Mouse (Mus musculus): ENCODE measurements at regions not wholly inside any gene's neighbourhood (a gene's known extent, or its start where the extent isn't known, plus 50 kb on each side); places are given as distances from the start of the nearest gene placed in this dataset.

- no peaks in the 10 kb centered on the region for H3K9me3 ChIP-seq (replicated peaks; ENCODE audit: control insufficient read depth, low read length)
- H3K4me3 ChIP-seq (ENCODE audit: low read depth, low read length) = no peak overlapping the region
- H3K36me3 ChIP-seq (replicated peaks; ENCODE audit: control insufficient read depth, insufficient read depth, low read depth, low read length) = no peaks in the 10 kb centered on the region
- 82% methylated on average over 4 of the region's 4 CpGs for WGBS
- no peak overlapping the region for H3K27ac ChIP-seq (replicated peaks; ENCODE audit: low read depth, low read length)
- ATAC-seq (replicated peaks; ENCODE audit: insufficient number of reproducible peaks, low FRiP score, low TSS enrichment, low read depth) = no peak
- no peak for DNase-seq (ENCODE audit: low spot score)
- no peak overlapping the region for H3K4me2 ChIP-seq (ENCODE audit: low read depth, low read length)
- no peaks in the 10 kb centered on the region for H3K4me1 ChIP-seq (ENCODE audit: control insufficient read depth, insufficient read depth, low read length)
- H3K9ac ChIP-seq (replicated peaks; ENCODE audit: low read length) = no peak overlapping the region
- H3K27me3 ChIP-seq (ENCODE audit: control insufficient read depth, insufficient read depth, low read length) = no peaks in the 10 kb centered on the region
Observed at GRCm38 (mm10) chr5:42364116-42364515, 296.4 kb downstream of the Gm16223 start.

GRCm38 (mm10) chr5:42387959-42388358, 320.2 kb downstream of the Gm16223 start:
- no peaks in the 10 kb centered on the region for H3K4me1 ChIP-seq (ENCODE audit: control insufficient read depth, insufficient read depth, low read length)
- H3K9ac ChIP-seq (replicated peaks; ENCODE audit: low read length) = no peak overlapping the region
- no peak overlapping the region for H3K4me3 ChIP-seq (ENCODE audit: low read depth, low read length)
- no peak overlapping the region for H3K27ac ChIP-seq (replicated peaks; ENCODE audit: low read depth, low read length)
- H3K4me2 ChIP-seq (ENCODE audit: low read depth, low read length) = no peak overlapping the region
- DNase-seq (ENCODE audit: low spot score) (no peak), ATAC-seq (replicated peaks; ENCODE audit: insufficient number of reproducible peaks, low FRiP score, low TSS enrichment, low read depth) (no peak)
- H3K36me3 ChIP-seq (replicated peaks; ENCODE audit: control insufficient read depth, insufficient read depth, low read depth, low read length) = no peaks in the 10 kb centered on the region
- no peaks in the 10 kb centered on the region for H3K9me3 ChIP-seq (replicated peaks; ENCODE audit: control insufficient read depth, low read length)
- 77% methylated on average over 1 of the region's 1 CpGs for WGBS
- no peaks in the 10 kb centered on the region for H3K27me3 ChIP-seq (ENCODE audit: control insufficient read depth, insufficient read depth, low read length)

GRCm38 (mm10) chr5:42396695-42397094, 328.9 kb downstream of the Gm16223 start:
- DNase-seq (ENCODE audit: low spot score) (no peak), ATAC-seq (replicated peaks; ENCODE audit: insufficient number of reproducible peaks, low FRiP score, low TSS enrichment, low read depth) (no peak)
- no peaks in the 10 kb centered on the region for H3K27me3 ChIP-seq (ENCODE audit: control insufficient read depth, insufficient read depth, low read length)
- no peak overlapping the region for H3K9ac ChIP-seq (replicated peaks; ENCODE audit: low read length)
- no peak overlapping the region for H3K4me3 ChIP-seq (ENCODE audit: low read depth, low read length)
- no peak overlapping the region for H3K4me2 ChIP-seq (ENCODE audit: low read depth, low read length)
- H3K36me3 ChIP-seq (replicated peaks; ENCODE audit: control insufficient read depth, insufficient read depth, low read depth, low read length) = no peaks in the 10 kb centered on the region
- no peaks in the 10 kb centered on the region for H3K9me3 ChIP-seq (replicated peaks; ENCODE audit: control insufficient read depth, low read length)
- no peak overlapping the region for H3K27ac ChIP-seq (replicated peaks; ENCODE audit: low read depth, low read length)
- H3K4me1 ChIP-seq (ENCODE audit: control insufficient read depth, insufficient read depth, low read length) = no peaks in the 10 kb centered on the region

GRCm38 (mm10) chr5:42409981-42410380, 342.2 kb downstream of the Gm16223 start:
- Histone ChIP-seq H3K4me3 (ENCODE audit: low read depth, low read length) (no peak overlapping the region), H3K9ac (replicated peaks; ENCODE audit: low read length) (no peak overlapping the region), H3K4me2 (ENCODE audit: low read depth, low read length) (no peak overlapping the region), H3K27ac (replicated peaks; ENCODE audit: low read depth, low read length) (no peak overlapping the region), H3K27me3 (ENCODE audit: control insufficient read depth, insufficient read depth, low read length) (no peaks in the 10 kb centered on the region), H3K4me1 (ENCODE audit: control insufficient read depth, insufficient read depth, low read length) (no peaks in the 10 kb centered on the region), H3K9me3 (replicated peaks; ENCODE audit: control insufficient read depth, low read length) (no peaks in the 10 kb centered on the region), H3K36me3 (replicated peaks; ENCODE audit: control insufficient read depth, insufficient read depth, low read depth, low read length) (no peaks in the 10 kb centered on the region)
- ATAC-seq (replicated peaks; ENCODE audit: insufficient number of reproducible peaks, low FRiP score, low TSS enrichment, low read depth) (no peak), DNase-seq (ENCODE audit: low spot score) (no peak)

- no peaks in the 10 kb centered on the region for H3K36me3 ChIP-seq (replicated peaks; ENCODE audit: control insufficient read depth, insufficient read depth, low read depth, low read length)
- DNase-seq (ENCODE audit: low spot score) (peak; percentile 66), ATAC-seq (replicated peaks; ENCODE audit: insufficient number of reproducible peaks, low FRiP score, low TSS enrichment, low read depth) (no peak)
- H3K4me3 ChIP-seq (ENCODE audit: low read depth, low read length) = no peak overlapping the region
- WGBS = 18% methylated on average over 1 of the region's 1 CpGs
- H3K4me1 ChIP-seq (ENCODE audit: control insufficient read depth, insufficient read depth, low read length) = no peaks in the 10 kb centered on the region
- H3K27me3 ChIP-seq (ENCODE audit: control insufficient read depth, insufficient read depth, low read length) = no peaks in the 10 kb centered on the region
- H3K9ac ChIP-seq (replicated peaks; ENCODE audit: low read length) = no peak overlapping the region
- no peak overlapping the region for H3K27ac ChIP-seq (replicated peaks; ENCODE audit: low read depth, low read length)
- H3K4me2 ChIP-seq (ENCODE audit: low read depth, low read length) = no peak overlapping the region
- no peaks in the 10 kb centered on the region for H3K9me3 ChIP-seq (replicated peaks; ENCODE audit: control insufficient read depth, low read length)
Observed at GRCm38 (mm10) chr5:42412296-42412695, 344.5 kb downstream of the Gm16223 start.

GRCm38 (mm10) chr5:42425902-42426301, 358.1 kb downstream of the Gm16223 start:
- H3K9me3 ChIP-seq (replicated peaks; ENCODE audit: control insufficient read depth, low read length) = no peaks in the 10 kb centered on the region
- WGBS = 87% methylated on average over 3 of the region's 3 CpGs
- H3K36me3 ChIP-seq (replicated peaks; ENCODE audit: control insufficient read depth, insufficient read depth, low read depth, low read length) = no peaks in the 10 kb centered on the region
- no peak for DNase-seq (ENCODE audit: low spot score)
- no peak overlapping the region for H3K4me3 ChIP-seq (ENCODE audit: low read depth, low read length)
- no peak for ATAC-seq (replicated peaks; ENCODE audit: insufficient number of reproducible peaks, low FRiP score, low TSS enrichment, low read depth)
- H3K9ac ChIP-seq (replicated peaks; ENCODE audit: low read length) = no peak overlapping the region
- no peaks in the 10 kb centered on the region for H3K27me3 ChIP-seq (ENCODE audit: control insufficient read depth, insufficient read depth, low read length)
- H3K4me2 ChIP-seq (ENCODE audit: low read depth, low read length) = no peak overlapping the region
- H3K4me1 ChIP-seq (ENCODE audit: control insufficient read depth, insufficient read depth, low read length) = no peaks in the 10 kb centered on the region
- H3K27ac ChIP-seq (replicated peaks; ENCODE audit: low read depth, low read length) = no peak overlapping the region

GRCm38 (mm10) chr5:42433147-42433546, 365.4 kb downstream of the Gm16223 start:
- Histone ChIP-seq H3K27ac (replicated peaks; ENCODE audit: low read depth, low read length) (no peak overlapping the region), H3K4me1 (ENCODE audit: control insufficient read depth, insufficient read depth, low read length) (no peaks in the 10 kb centered on the region), H3K27me3 (ENCODE audit: control insufficient read depth, insufficient read depth, low read length) (no peaks in the 10 kb centered on the region), H3K9ac (replicated peaks; ENCODE audit: low read length) (no peak overlapping the region), H3K4me3 (ENCODE audit: low read depth, low read length) (no peak overlapping the region), H3K9me3 (replicated peaks; ENCODE audit: control insufficient read depth, low read length) (no peaks in the 10 kb centered on the region), H3K36me3 (replicated peaks; ENCODE audit: control insufficient read depth, insufficient read depth, low read depth, low read length) (no peaks in the 10 kb centered on the region), H3K4me2 (ENCODE audit: low read depth, low read length) (no peak overlapping the region)
- ATAC-seq (replicated peaks; ENCODE audit: insufficient number of reproducible peaks, low FRiP score, low TSS enrichment, low read depth) (no peak), DNase-seq (ENCODE audit: low spot score) (no peak)
- 82% methylated on average over 3 of the region's 3 CpGs for WGBS

- Histone ChIP-seq H3K27me3 (ENCODE audit: control insufficient read depth, insufficient read depth, low read length) (no peaks in the 10 kb centered on the region), H3K9me3 (replicated peaks; ENCODE audit: control insufficient read depth, low read length) (no peaks in the 10 kb centered on the region), H3K4me1 (ENCODE audit: control insufficient read depth, insufficient read depth, low read length) (no peaks in the 10 kb centered on the region), H3K27ac (replicated peaks; ENCODE audit: low read depth, low read length) (no peak overlapping the region), H3K9ac (replicated peaks; ENCODE audit: low read length) (no peak overlapping the region), H3K36me3 (replicated peaks; ENCODE audit: control insufficient read depth, insufficient read depth, low read depth, low read length) (no peaks in the 10 kb centered on the region), H3K4me2 (ENCODE audit: low read depth, low read length) (no peak overlapping the region), H3K4me3 (ENCODE audit: low read depth, low read length) (no peak overlapping the region)
- WGBS = 80% methylated on average over 2 of the region's 2 CpGs
- DNase-seq (ENCODE audit: low spot score) = no peak
- ATAC-seq (replicated peaks; ENCODE audit: insufficient number of reproducible peaks, low FRiP score, low TSS enrichment, low read depth) = no peak
Observed at GRCm38 (mm10) chr5:42448644-42449043, 380.9 kb downstream of the Gm16223 start.

- no peaks in the 10 kb centered on the region for H3K4me1 ChIP-seq (ENCODE audit: control insufficient read depth, insufficient read depth, low read length)
- no peak overlapping the region for H3K9ac ChIP-seq (replicated peaks; ENCODE audit: low read length)
- ATAC-seq (replicated peaks; ENCODE audit: insufficient number of reproducible peaks, low FRiP score, low TSS enrichment, low read depth) (no peak), DNase-seq (ENCODE audit: low spot score) (no peak)
- no peak overlapping the region for H3K27ac ChIP-seq (replicated peaks; ENCODE audit: low read depth, low read length)
- H3K9me3 ChIP-seq (replicated peaks; ENCODE audit: control insufficient read depth, low read length) = no peaks in the 10 kb centered on the region
- no peak overlapping the region for H3K4me3 ChIP-seq (ENCODE audit: low read depth, low read length)
- WGBS = 82% methylated on average over 2 of the region's 2 CpGs
- no peak overlapping the region for H3K4me2 ChIP-seq (ENCODE audit: low read depth, low read length)
- no peaks in the 10 kb centered on the region for H3K27me3 ChIP-seq (ENCODE audit: control insufficient read depth, insufficient read depth, low read length)
- no peaks in the 10 kb centered on the region for H3K36me3 ChIP-seq (replicated peaks; ENCODE audit: control insufficient read depth, insufficient read depth, low read depth, low read length)
Observed at GRCm38 (mm10) chr5:42449581-42449980, 381.8 kb downstream of the Gm16223 start.
